Mouse (Mus musculus) olfactory bulb, adult 2 months (tissue): ENCODE measurements at regions not wholly inside any gene's neighbourhood (a gene's known extent, or its start where the extent isn't known, plus 50 kb on each side); places are given as distances from the start of the nearest gene placed in this dataset.

Source experiments
- H3K27ac ChIP-seq: fragments of 200-500 bp; 2 replicates; pipeline ENCODE4 v1.5.1; 2012; ENCODE audit warnings: low read depth, low read length; ENCODE audit not compliant: insufficient read depth
- H3K4me1 ChIP-seq: fragments of 200-500 bp; 2 replicates; pipeline ENCODE4 v1.6.1; 2012; ENCODE audit warnings: low read length; ENCODE audit not compliant: control insufficient read depth, insufficient read depth
- H3K4me3 ChIP-seq: fragments of 200-500 bp; 2 replicates; pipeline ENCODE4 v1.5.1; 2012; ENCODE audit warnings: mild to moderate bottlenecking, low read depth, low read length, moderate library complexity; ENCODE audit not compliant: insufficient read depth
- CTCF ChIP-seq: fragments of 200-500 bp; IDR thresholded peaks from 2 replicates; pipeline ENCODE4 v1.5.1; 2012; ENCODE audit warnings: low read depth, mild to moderate bottlenecking, low read length, moderate library complexity; ENCODE audit not compliant: insufficient read depth
- POLR2A ChIP-seq: fragments of 200-500 bp; IDR thresholded peaks from 2 replicates; pipeline ENCODE4 v1.6.1; 2012; ENCODE audit warnings: mild to moderate bottlenecking, low read depth, low read length, moderate library complexity; ENCODE audit not compliant: insufficient read depth
- WGBS: fragments of 180-500 bp; shearing (Covaris S2); methylation state at CpG from one replicate; pipeline ENCODE4 v1.1.7; 2018; 5-methylcytosine and 5-hydroxymethylcytosine counted together

DNA sequence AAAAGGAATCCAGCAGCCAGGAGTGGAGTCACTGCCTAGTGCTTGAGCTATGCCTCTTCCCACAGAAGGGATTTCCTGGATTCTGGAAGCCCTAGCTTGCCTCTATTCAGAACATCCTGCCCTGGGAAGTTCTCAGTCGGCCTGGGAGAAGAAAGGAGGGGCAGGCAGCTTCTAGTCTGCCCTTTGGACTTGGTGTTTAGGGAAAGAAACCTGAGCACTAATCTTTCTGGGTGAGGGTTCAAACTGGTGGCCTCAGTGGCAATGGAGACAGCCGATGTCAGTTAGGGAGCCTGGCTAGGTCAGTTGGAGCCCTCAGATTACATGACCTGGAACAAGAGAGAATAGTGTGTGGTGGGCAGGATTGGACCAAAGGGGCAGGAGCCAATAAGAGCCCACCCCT is 78.9 kb downstream of the Gm4791 start:
- no peak overlapping the region for H3K4me3 ChIP-seq
- no peak overlapping the region for H3K27ac ChIP-seq
- WGBS: 44% methylated on average over 2 of the region's 2 CpGs
- peaks cover 7% of the 10 kb centered on the region; the same call in 1 of the 2 replicates for H3K4me1 ChIP-seq
- TF ChIP-seq POLR2A (no peak), CTCF (no peak)

DNA sequence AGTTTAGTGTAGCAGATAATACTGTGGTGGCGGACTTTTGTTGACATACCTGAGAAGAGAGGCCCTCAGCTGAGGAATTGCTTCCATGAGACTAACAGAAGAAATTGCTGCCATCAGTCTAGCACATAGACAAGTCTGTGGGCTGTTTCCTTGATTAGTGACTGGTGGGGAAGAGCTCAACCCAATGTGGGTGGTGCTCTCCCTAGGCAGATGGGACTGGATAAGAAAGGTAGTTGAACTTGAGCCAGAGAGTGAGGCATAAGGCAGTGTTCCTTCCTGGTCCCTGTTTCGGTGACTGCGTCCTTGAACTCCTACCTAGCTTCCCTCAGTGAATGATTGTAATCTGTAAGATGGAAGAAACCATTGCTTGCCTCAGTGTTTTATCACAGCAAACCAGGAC is 79.4 kb downstream of the Gm4791 start:
- 100% methylated on average over 3 of the region's 3 CpGs for WGBS
- no peak overlapping the region for H3K4me3 ChIP-seq
- TF ChIP-seq CTCF: no peak
- peaks cover 7% of the 10 kb centered on the region; the same call in 1 of the 2 replicates for H3K4me1 ChIP-seq
- H3K27ac ChIP-seq: no peak overlapping the region

DNA sequence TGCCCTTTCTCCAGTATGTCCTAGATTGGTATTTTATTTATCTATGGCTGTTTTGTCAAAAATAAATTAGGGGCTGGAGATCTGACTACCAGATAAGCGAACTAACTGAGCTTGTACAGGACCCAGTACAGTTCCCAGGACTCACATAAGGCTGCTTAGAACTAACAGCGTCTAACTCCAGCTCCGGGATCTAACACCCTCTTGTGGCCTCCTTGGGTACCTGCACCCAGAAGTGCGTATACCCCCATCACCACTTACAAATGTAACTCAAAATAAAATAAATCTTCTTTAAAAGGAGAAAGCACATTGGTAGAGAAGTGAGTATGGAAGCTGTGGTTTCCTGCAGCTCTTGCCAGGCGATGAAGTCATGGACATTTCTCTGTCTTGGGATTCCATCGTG is 82.9 kb downstream of the Gm4791 start:
- TF ChIP-seq POLR2A (no peak), CTCF (no peak)
- Histone ChIP-seq H3K4me1 (peaks cover 7% of the 10 kb centered on the region; the same call in 1 of the 2 replicates), H3K27ac (no peak overlapping the region), H3K4me3 (no peak overlapping the region)
- 95% methylated on average over 6 of the region's 6 CpGs for WGBS

DNA sequence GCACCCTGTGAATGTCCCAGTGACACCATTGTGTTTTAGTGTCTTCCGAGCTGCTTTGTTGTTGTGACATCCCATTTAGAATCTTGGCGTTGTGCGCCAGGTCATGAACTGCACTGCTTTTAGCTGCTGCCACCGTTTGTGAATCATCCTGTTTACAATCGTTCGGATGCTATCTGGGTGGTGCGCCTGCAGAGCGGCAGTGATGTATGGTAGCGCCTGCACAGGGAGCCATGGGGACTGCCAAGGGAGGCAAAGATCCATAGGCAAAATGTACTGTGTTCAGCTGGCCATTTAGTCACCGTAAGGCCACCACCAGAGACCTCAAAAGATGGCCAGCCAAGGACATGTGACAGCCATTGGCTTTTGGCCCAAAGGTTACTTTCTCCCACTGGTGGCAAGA is 93.3 kb downstream of the Gm4791 start:
- no peak overlapping the region for H3K27ac ChIP-seq
- no peak for TF ChIP-seq POLR2A
- TF ChIP-seq CTCF: no peak
- 56% methylated on average over 10 of the region's 10 CpGs for WGBS
- H3K4me1 ChIP-seq: peaks cover 3% of the 10 kb centered on the region; the same call in 1 of the 2 replicates
- no peak overlapping the region for H3K4me3 ChIP-seq

DNA sequence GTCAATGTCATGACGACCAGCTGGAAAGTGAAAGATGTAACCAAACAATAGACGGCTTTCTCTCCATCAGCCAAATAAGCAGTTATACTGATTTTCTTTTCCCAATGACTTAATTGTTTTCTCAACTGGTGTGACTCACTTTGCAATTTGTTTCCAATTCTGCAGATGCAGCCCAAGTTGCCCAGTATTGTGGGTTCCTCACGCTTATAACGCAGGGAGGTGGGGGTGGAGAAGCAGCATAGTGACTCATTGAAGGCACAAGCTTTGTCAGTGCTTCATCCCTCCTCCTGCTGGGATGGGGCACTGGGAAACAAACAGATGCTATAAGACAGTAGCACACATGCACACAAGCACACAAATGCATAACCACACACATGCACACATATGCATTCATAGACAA is 97.1 kb downstream of the Gm4791 start:
- Histone ChIP-seq H3K27ac (peak overlapping the region; percentile 87), H3K4me3 (no peak overlapping the region), H3K4me1 (peaks cover 6% of the 10 kb centered on the region; the same call in 1 of the 2 replicates)
- no peak for TF ChIP-seq CTCF
- TF ChIP-seq POLR2A: no peak
- 24% methylated on average over 4 of the region's 4 CpGs for WGBS

DNA sequence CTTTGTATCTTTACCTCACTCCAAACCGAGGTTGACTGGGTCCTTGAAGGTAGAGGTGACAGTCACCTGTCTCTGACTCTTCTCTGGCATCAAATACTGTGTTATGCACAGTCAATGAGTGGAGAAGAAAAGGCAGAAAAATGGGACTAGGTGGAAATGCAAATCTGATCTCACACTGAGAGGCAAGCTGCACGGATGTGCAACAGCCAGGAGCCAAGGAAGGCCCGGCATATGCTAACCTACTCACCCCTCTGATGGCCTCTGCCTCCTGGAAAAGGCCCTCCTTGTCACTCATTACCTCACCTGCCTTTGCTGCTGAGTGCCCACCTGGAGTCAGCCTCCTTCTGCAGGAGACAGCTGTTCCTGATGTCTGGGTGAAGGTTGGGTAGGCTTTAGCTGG is 104.8 kb downstream of the Gm4791 start:
- Histone ChIP-seq H3K4me1 (peaks cover 15% of the 10 kb centered on the region), H3K4me3 (no peak overlapping the region), H3K27ac (no peak overlapping the region)
- TF ChIP-seq POLR2A (no peak), CTCF (no peak)
- 88% methylated on average over 3 of the region's 3 CpGs for WGBS

DNA sequence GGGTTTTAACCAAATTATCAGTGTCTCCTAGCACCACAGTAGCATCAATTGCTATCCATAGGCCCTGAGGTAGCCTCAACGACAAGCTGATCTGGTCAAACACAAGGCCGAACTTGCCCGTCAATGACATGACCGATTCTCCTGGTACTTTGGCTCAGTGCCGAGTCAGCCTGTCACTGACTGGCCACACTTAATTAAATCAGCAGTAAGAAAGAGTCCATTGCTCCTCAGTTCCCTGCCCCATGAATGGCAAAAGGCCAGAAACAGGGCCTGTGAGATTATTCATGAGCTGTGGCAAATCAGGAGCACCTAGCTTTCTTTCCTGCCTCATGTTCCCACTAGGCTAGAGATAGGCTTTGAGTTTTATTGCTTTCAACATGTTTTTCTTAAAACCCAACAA is 105.4 kb downstream of the Gm4791 start:
- H3K27ac ChIP-seq: no peak overlapping the region
- TF ChIP-seq CTCF (no peak), POLR2A (no peak)
- H3K4me3 ChIP-seq: no peak overlapping the region
- 65% methylated on average over 5 of the region's 5 CpGs for WGBS
- peaks cover 13% of the 10 kb centered on the region for H3K4me1 ChIP-seq

DNA sequence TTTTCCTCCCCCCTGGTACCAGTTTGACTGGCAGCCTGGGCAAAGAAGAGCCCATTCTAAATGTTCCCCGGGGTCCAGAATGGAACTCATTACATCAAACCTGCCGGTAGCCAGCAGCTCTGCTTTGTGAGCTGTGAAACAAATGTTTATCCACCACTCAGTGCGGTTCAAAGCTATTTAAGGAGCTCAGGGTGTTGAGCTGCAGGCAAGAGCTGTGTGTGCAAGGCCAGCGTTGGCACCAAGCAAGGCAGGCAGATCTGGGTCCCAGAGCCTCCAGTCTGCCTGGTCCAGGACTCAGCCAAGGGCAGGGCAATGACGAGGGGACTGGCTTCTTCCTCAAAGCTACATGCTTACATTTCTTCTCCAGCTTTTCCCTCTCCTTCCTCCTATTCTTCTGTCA is 109.6 kb downstream of the Gm4791 start:
- Histone ChIP-seq H3K4me3 (no peak overlapping the region), H3K27ac (0 out of 2 replicates have a peak overlapping the region, but pooled peaks have one; percentile 50), H3K4me1 (peaks cover 13% of the 10 kb centered on the region)
- no peak for TF ChIP-seq CTCF
- TF ChIP-seq POLR2A: no peak
- 29% methylated on average over 5 of the region's 5 CpGs for WGBS

DNA sequence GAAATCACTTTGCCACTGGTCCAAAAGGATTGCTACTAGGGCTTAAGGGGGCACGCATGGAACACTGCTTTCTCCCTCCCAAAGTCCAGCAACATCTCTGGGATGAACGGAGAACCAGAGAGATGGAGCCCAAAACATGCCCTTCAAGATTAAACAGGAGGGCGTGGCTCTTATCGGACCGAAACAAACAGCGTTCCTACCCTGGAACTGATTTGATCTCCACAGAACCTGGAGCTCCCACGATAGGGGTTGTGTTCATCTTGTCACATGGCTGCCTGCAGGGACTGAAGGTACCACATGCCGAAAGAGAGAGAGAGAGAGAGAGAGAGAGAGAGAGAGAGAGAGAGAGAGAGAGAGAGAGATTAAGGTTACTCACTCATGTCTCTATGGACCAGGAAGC is 120.7 kb downstream of the Gm4791 start:
- H3K4me3 ChIP-seq: no peak overlapping the region
- H3K4me1 ChIP-seq: peaks cover 3% of the 10 kb centered on the region; the same call in 1 of the 2 replicates
- TF ChIP-seq CTCF (no peak), POLR2A (no peak)
- H3K27ac ChIP-seq: no peak overlapping the region
- 84% methylated on average over 8 of the region's 8 CpGs for WGBS

DNA sequence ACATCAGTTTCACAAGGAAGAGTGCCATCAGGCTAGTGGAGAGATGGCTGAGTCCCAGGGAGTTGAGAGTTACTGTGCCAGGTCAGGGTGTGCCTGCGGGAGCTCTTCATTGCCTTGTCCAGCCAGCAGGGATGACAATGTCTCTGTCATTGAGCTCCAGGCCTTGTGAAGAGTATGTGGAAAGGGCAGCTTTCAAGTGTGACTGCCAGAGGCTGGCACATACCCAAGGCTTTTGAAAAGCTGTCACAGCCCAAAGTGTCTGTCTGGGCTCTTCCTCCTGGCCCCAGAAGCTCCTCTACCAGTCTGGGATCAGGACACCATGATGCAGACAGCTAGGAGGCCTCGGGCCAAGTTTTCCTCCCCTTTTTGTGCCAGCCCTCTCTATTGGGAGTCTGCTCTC is 124.6 kb downstream of the Gm4791 start:
- 76% methylated on average over 2 of the region's 2 CpGs for WGBS
- Histone ChIP-seq H3K4me3 (no peak overlapping the region), H3K27ac (no peak overlapping the region), H3K4me1 (peaks cover 6% of the 10 kb centered on the region; the same call in 1 of the 2 replicates)
- TF ChIP-seq POLR2A (no peak), CTCF (no peak)
